Mouse (Mus musculus) WW6 (cell line): Measurements from ENCODE around the gene Olfr205.
"Not testable (repeated sequence)": the region's sequence is repeated elsewhere in the genome, so short reads cannot be mapped to it uniquely, and the experiment has no call there.

Source experiments
- DNase-seq: peaks from one replicate; pipeline ENCODE4 v3.0.0-alpha.2; 2013; ENCODE audit warnings: low read depth, low spot score

The Olfr205 gene

DNA sequence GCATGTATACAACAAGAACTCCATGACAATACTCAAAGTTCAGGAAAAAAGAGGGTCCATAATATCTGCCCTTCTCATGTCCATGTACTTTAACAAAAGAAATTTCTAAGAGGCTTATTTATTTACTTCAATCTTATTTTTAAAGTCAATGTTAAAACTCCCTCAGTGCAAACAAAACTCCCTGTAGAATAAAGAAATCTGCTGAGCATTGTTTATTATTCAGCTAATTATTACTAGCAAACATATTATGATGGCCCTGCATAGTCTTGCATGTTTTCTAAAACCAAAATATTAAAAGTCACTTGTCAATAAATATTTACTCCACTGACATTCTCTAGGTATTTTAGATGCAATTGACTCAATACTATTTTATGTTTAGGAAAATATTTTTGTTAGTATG lies at the start of gene Olfr205:
Gene Olfr205 (minus strand): TSS at position 101 of the 400 bp plus-strand sequence.
- DNase-seq = no peak

DNA sequence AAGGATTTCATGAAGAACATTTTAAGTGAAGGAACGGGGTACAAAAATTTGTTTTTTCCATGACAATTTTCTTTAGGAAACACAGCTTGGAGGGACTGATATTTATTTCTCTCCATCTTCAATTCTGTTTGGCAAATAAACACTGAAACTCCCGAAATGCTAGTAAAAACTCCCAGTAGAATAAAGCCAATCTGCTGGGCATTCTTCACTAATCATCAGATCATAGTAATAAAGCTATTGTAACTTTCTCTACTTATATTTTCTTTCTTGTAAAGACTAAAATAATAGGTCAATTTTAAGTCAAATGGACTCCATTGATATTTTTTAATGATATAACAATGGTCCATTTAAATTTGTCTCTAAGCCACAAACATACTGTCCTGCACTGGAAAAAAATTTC lies 33.0 kb upstream of the Olfr205 start, which contains the start of gene Olfr209:
Gene Olfr209 (minus strand): TSS at position 101 of the 400 bp plus-strand sequence.
- no peak for DNase-seq

DNA sequence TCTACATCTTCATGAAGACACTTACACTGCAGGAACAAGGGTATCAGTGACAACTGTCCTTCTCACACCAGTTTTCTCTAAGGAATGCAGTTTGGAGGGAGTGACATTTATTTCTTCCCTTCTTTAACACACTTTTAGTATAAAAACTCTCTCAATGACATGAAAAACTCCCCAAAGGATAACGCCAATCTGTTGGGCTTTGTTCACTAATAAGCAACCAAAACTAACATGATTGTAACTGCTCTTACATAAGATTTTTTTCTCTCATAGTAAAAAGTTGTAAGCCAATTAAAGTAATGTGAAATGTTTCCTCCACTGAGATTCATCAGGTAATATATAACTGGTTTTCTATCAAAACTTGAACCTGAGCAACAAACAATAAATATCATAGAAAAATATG lies 18.2 kb upstream of the Olfr205 start, which contains the start of gene Olfr206:
Gene Olfr206 (minus strand): TSS at position 101 of the 400 bp plus-strand sequence.
- DNase-seq = no peak

DNA sequence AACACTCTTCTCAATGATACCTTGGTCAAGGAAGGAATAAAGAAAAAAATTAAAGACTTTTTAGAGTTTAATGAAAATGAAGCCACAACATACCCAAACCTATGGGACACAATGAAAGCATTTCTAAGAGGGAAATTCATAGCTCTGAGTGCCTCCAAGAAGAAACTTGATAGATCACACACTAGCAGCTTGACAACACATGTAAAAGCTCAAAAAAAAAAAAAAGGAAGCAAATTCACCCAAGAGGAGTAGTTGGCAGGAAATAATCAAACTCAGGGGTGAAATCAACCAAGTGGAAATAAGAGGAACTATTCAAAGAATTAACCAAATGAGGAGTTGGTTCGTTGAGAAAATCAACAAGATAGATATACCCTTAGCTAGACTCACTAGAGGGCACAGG lies 7.7 kb downstream of the Olfr205 start:
- not testable (repeated sequence) for DNase-seq

DNA sequence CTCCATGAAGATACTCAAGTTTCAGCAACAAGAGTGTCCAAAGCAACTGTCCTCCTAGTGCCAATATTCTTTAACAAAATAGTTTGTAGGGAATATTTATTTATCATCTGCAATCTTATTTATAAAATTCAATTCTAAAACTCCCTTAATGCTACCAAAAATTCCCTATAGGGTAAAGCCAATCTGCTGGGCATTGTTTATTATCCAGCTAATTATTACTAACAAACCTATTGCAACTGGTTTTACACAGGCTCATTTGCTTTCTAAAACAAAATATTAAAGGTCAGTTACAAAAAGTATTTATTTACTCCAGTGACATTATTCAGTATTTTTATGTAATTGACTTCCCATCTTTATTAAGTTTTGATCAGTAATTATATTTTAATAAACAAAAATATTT lies 12.8 kb downstream of the Olfr205 start, which contains the start of gene Olfr204:
Gene Olfr204 (minus strand): TSS at position 101 of the 400 bp plus-strand sequence.
- no peak for DNase-seq

DNA sequence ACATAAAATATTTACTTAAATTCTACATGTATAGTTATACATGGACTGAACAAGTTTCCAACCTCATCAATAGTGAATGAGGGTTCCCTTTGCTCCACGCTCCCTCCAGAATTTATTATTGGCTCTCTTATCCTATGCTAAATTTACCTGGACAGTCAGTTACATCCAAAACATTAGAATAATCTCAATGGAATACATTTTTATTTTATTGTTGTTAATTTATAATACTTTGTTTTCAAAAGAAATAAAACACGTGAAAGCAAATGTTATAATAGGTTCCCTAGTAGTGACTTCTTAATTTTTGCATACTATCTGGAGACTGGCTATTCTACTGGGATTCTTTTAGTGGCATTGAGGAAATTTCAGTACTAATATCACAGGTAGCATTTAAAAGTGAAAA lies 32.4 kb downstream of the Olfr205 start, which contains the start of gene Olfr203:
Gene Olfr203 (plus strand): TSS at position 301 of the 400 bp plus-strand sequence.
- DNase-seq = no peak

DNA sequence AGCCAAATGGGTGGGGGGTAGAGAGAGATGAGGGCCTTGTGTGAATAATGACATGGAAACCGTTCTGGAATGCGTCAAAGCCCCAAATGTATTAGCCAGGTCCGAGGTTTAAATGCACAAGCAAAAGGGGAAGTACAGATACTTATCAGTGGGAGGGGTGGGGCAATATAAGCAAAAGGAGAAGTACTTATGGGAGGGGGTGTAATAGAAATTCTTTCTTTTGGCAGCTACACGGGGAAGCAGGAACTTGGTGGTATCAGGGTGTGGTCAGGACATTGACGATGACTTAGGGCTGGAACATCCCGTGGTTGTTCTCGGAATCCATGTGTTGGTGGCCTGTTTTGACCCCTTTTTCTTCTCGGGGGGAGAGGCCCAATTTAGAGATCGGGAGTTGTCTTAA lies 43.4 kb downstream of the Olfr205 start:
- DNase-seq = not testable (repeated sequence)

DNA sequence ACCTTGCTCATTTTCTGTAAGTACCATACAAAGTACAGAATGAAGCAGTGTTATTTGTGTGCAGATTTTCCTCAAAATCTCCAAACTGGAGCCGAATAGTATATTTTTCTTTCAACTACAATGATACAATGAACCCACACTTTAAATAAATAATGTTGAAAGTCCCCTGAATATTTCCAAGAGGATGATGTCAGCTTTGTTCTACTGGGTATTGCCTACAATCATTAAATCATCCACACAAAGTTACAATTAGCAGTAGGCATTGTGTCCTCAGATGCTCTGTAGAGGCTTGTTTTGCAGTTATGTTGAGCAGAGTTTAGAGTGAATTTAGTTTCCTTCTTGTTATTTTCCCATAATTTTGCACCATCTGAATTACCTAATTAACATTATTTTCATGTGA lies 44.2 kb downstream of the Olfr205 start, which contains the start of gene Olfr202:
Gene Olfr202 (minus strand): TSS at position 101 of the 400 bp plus-strand sequence.
- no peak for DNase-seq

DNA sequence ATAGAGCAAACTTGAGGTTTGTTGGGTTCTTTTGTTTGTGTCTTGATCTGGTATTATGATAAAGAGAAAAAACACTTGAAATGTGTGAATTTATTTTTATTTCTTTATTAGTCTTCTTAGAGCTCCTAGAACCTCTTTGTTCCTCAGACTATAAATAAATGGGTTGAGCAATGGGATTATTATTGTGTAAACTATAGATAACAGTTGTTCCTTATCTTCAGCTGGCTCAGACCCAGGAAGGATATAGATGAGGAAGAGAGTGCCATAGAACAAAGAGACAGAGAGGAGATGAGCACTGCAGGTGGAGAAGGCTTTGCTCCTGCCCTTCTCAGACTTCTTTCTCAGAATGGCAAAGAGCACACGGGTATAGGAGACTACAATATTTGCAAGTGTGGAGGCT lies 47.5 kb downstream of the Olfr205 start:
- DNase-seq = no peak

DNA sequence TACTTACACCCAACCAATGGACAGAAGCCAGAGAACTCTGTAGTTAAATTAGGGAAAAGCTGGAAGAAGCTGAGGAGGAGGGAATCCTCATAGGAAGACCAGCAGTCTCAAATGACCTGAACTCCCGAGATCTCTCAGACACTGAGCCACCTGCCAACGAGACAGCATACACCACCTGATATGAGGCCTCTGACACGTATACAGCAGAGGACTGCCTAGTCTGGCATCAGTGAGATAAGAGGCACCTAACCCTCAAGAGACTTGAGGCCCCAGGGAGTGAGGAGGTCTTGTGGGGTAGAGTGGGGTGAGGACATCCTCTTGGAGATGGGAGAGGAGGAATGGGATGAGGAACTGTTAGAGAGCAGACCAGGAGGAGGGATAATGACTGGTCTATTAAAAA lies 50.4 kb downstream of the Olfr205 start:
- no peak for DNase-seq
